Mouse (Mus musculus): ENCODE data around the gene Hoxd3.

GRCm38 (mm10) chr2:74721882-74722281, 10.2 kb downstream of the Hoxd3 start:
- TF ChIP-seq CTCF (IDR thresholded peaks at IDR 0.05; ENCODE audit: borderline replicate concordance, control insufficient read depth, extremely low read depth, insufficient read depth, low read length, poor library complexity): no peak
- no peak for TF ChIP-seq POLR2A (IDR thresholded peaks at IDR 0.05; ENCODE audit: control insufficient read depth, extremely low read depth, insufficient read depth, low read length, poor library complexity)
